Mouse (Mus musculus) erythroblast, embryonic 14.5 days (primary cell): Measurements from ENCODE around the gene Uap1l1. TPM values are rescaled to one million over a fixed set of nuclear protein-coding genes. Genes with fewer than 3 reads are reported as not detected.
A peak's percentile ranks its signal among the peaks of the same experiment; 100 is the strongest.

ENCODE experiments used
- H3K27me3 ChIP-seq: 2 replicates; pipeline ENCODE4 v1.6.1; 2012; ENCODE audit warnings: inconsistent platforms; ENCODE audit not compliant: control insufficient read depth
- H3K36me3 ChIP-seq: 2 replicates; pipeline ENCODE4 v1.6.1; 2012; ENCODE audit warnings: mild to moderate bottlenecking, inconsistent platforms; ENCODE audit not compliant: control insufficient read depth
- H3K4me1 ChIP-seq: 2 replicates; pipeline ENCODE4 v1.6.1; 2012; ENCODE audit warnings: inconsistent platforms; ENCODE audit not compliant: control insufficient read depth
- H3K4me3 ChIP-seq: replicated peaks from 2 replicates; pipeline ENCODE3; 2012; ENCODE audit warnings: moderate library complexity, mild to moderate bottlenecking, inconsistent platforms
- H3K9me3 ChIP-seq: 2 replicates; pipeline ENCODE4 v1.6.1; 2012; ENCODE audit warnings: low read length, inconsistent platforms, mixed read lengths; ENCODE audit not compliant: control insufficient read depth
- GATA1 ChIP-seq: IDR thresholded peaks from 2 replicates; pipeline ENCODE4 v1.6.1; 2012; ENCODE audit warnings: low read length, inconsistent platforms, mixed read lengths
- TAL1 ChIP-seq: IDR thresholded peaks from 3 replicates; pipeline ENCODE4 v1.6.1; 2012; ENCODE audit warnings: low read length, inconsistent platforms, mixed read lengths
- polyA plus RNA-seq: library from polyadenylated mRNA; stranded (reverse); fragments of >175 nt; gene quantifications from 2 replicates; pipeline ENCODE4 v1.2.3, GENCODE M21; 2012

Gene Uap1l1
- polyA plus RNA-seq, 1 experiment: 0.17 TPM

- TF ChIP-seq GATA1: no peak
- TF ChIP-seq TAL1: no peak
- Histone ChIP-seq H3K36me3 (no peaks in the 10 kb centered on the region), H3K9me3 (no peaks in the 10 kb centered on the region), H3K4me3 (no peak overlapping the region), H3K27me3 (peaks cover 90% of the 10 kb centered on the region), H3K4me1 (peaks cover 18% of the 10 kb centered on the region)
These were observed 32.6 kb upstream of the Uap1l1 start for GRCm38 (mm10) chr2:25398065-25398464.

DNA sequence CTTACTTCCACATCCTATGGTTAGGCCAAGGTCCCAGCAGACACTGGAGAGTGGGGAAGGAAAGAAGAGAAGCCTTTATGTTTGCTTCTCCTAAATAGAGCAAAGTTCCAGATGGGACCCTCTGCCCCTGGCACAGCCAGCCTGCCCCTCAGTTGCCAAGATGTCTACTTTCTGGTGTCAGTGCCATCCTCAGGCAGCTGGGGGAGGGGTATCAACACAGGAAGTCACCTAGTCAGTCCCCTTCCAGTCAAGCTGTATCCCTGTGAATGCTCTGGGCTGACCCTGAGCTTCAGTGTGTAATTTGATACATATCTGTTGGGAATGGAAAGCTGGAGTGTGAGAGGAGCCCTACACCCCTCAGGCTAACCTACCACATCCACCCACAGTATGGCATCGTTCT, 31.5 kb upstream of the Uap1l1 start:
- TF ChIP-seq GATA1: no peak
- TF ChIP-seq TAL1: no peak
- H3K4me3 ChIP-seq: no peak overlapping the region
- H3K4me1 ChIP-seq: peaks cover 14% of the 10 kb centered on the region
- H3K27me3 ChIP-seq: peaks cover 79% of the 10 kb centered on the region
- no peaks in the 10 kb centered on the region for H3K9me3 ChIP-seq
- no peaks in the 10 kb centered on the region for H3K36me3 ChIP-seq

DNA sequence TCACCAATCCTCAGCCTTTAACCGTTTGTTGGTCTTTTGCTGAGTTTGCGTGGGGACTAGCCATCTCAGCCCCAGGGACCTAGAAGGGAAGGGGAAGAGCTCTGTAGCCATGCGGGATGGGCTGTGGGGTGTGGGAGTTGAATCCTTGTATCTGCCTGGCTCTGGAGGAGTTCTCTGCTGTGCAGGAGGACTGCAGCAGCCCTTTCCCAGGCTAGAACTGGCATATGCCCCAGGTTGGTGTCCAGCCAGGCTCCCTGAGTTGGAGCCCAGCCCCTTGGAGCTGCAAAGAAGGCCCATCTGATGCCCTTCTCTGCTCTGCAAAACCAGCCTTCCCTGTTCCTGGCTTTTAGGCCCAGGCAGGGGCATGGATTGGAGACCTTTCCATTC, 31.1 kb upstream of the Uap1l1 start:
- peaks cover 14% of the 10 kb centered on the region for H3K4me1 ChIP-seq
- H3K9me3 ChIP-seq: no peaks in the 10 kb centered on the region
- H3K36me3 ChIP-seq: no peaks in the 10 kb centered on the region
- H3K4me3 ChIP-seq: no peak overlapping the region
- peaks cover 75% of the 10 kb centered on the region for H3K27me3 ChIP-seq
- TF ChIP-seq GATA1: no peak

DNA sequence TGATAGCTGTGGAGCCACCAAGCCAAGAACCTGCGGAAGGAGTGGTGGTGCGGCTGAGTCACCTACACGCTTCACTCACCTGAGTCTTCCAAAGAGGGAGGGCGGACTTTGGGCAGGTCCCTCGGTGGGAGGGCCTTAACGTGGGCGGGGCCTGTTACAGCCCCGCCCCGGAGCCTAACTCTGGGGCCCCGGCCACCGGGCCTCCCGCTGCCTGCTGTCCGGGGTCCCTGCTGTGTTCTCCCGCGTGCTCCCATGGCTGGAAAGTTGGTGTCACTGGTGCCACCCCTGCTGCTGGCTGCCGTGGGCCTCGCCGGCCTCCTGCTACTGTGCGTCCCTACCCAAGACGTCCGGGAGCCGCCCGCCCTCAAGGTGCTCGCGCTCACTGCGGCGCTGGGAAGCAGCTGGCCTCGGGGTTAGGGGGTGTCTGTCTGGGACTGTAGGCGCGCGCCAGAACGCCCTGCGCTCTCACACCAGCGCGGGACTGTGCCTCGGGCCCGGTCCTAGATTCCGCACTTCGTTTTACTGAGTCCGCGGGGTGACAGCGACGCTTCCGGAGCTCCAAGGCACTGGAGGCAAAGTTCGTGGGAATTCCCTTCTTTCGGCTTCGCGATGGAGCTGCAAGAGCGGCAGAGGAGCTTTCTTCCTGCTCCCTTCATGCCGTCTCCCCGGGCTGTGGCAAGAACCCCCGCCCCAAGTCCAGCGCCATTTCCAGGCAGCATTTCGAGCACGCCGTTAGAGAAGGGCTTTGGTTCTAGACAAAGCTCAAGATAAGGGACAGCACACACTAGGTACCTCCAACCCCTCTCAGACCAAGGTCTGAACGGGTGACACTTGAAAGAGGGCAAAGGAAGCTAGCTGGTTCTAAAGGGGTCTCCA, 30.5 kb upstream of the Uap1l1 start, which contains the start of gene Entpd2:
Gene Entpd2 (plus strand): TSS at position 154 of the 876 bp plus-strand sequence.
- H3K4me1 ChIP-seq: peaks cover 14% of the 10 kb centered on the region
- no peak for TF ChIP-seq TAL1
- TF ChIP-seq GATA1: no peak
- H3K36me3 ChIP-seq: no peaks in the 10 kb centered on the region
- H3K9me3 ChIP-seq: no peaks in the 10 kb centered on the region
- H3K27me3 ChIP-seq: peaks cover 70% of the 10 kb centered on the region
- H3K4me3 ChIP-seq: peak within 1 kb of the TSS; percentile 45

GRCm38 (mm10) chr2:25394281-25395221, 29.1 kb upstream of the Uap1l1 start:
- Histone ChIP-seq H3K27me3 (peaks cover 56% of the 10 kb centered on the region), H3K4me1 (peaks cover 11% of the 10 kb centered on the region), H3K9me3 (no peaks in the 10 kb centered on the region), H3K4me3 (no peak overlapping the region), H3K36me3 (no peaks in the 10 kb centered on the region)
- TF ChIP-seq TAL1 (no peak), GATA1 (no peak)

DNA sequence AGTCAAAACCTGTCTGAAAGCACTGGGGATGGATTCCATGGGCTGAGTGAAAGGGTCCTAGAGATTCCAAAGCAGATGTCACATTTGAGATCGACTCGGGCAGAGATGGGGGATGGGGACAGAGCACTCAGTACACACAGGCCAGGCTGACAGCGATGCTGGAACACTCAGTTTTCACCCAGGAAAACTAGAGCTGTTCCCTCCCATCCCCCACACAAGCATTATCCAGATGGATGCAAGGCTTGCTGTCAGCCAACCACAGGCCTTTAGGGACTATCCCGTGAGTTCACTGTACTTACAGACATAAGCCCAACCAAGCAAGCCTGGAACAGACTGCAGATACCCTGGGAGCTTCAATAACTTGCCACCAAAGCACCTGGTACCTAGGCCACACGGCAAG, 25.8 kb upstream of the Uap1l1 start:
- Histone ChIP-seq H3K9me3 (no peaks in the 10 kb centered on the region), H3K4me3 (no peak overlapping the region), H3K4me1 (peaks cover 10% of the 10 kb centered on the region), H3K27me3 (peaks cover 28% of the 10 kb centered on the region), H3K36me3 (no peaks in the 10 kb centered on the region)
- no peak for TF ChIP-seq GATA1
- TF ChIP-seq TAL1: no peak

DNA sequence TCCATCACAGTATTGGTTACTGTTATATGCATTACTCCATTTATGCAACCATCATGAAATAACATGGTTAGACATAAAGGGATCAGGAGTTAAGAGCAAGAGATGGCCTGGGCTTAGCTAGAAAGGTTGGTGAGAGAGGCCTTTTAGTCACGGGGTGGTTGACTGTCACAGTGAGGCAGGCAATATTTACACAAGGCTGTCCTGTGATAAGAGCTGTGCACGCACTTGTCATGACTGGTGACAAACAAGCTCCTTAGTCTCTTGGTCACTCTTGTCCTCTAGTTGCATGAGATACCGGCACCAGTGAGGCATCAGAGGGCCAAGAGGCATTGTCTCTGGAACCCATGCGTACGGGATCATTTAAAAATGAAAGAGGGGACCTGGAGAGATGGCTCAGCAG, 19.0 kb upstream of the Uap1l1 start:
- TF ChIP-seq TAL1 (no peak), GATA1 (no peak)
- Histone ChIP-seq H3K27me3 (peaks cover 7% of the 10 kb centered on the region), H3K9me3 (no peaks in the 10 kb centered on the region), H3K4me3 (no peak overlapping the region), H3K36me3 (no peaks in the 10 kb centered on the region), H3K4me1 (no peaks in the 10 kb centered on the region)

- Histone ChIP-seq H3K36me3 (peaks cover 55% of the 10 kb centered on the region), H3K4me1 (peaks cover 52% of the 10 kb centered on the region), H3K4me3 (no peak overlapping the region), H3K9me3 (no peaks in the 10 kb centered on the region), H3K27me3 (no peaks in the 10 kb centered on the region)
- TF ChIP-seq GATA1: no peak
- no peak for TF ChIP-seq TAL1
These were observed 11.1 kb upstream of the Uap1l1 start for GRCm38 (mm10) chr2:25376589-25376988.

GRCm38 (mm10) chr2:25373431-25373830, 7.9 kb upstream of the Uap1l1 start:
- Histone ChIP-seq H3K36me3 (peaks cover 49% of the 10 kb centered on the region), H3K4me3 (peak overlapping the region; percentile 89), H3K9me3 (no peaks in the 10 kb centered on the region), H3K27me3 (peaks cover under 1% of the 10 kb centered on the region; the same call in 1 of the 2 replicates), H3K4me1 (peaks cover 79% of the 10 kb centered on the region)
- TF ChIP-seq GATA1 (no peak), TAL1 (no peak)
